Mouse (Mus musculus): ENCODE measurements around the gene Nap1l1.

DNA sequence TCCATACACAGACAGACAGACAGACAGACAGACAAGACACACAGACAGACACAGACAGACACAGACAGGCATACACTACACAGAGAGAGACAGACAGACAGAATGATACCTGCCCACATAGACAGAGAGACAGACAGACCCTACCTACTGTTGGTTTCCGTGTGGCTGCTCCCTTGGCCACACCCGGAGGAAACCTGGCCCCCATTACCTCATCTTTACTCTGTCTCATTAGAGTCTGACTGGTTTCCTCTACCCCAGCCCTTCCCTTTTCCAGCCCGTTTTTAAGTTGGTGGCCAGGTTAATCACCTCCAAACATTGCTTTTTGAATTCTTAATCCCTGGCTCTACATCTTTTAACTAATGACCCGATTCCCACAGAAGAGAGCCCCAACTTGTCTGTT lies 55.3 kb downstream of the Nap1l1 start:
- no peak for TF ChIP-seq CTCF (IDR thresholded peaks at IDR 0.05; ENCODE audit: low read depth, low read length)
- TF ChIP-seq POLR2A (IDR thresholded peaks at IDR 0.05; ENCODE audit: extremely low read depth, insufficient read depth, low read length) = no peak

All from liver, adult 2 months (tissue).